Mouse (Mus musculus): Measurements from ENCODE around the gene Cavin1. TPM values are rescaled to one million over a fixed set of nuclear protein-coding genes. Genes with fewer than 3 reads are reported as not detected.

Gene Cavin1
- polyA plus RNA-seq, 1 experiment from 2014 or later: 42.0 TPM

DNA sequence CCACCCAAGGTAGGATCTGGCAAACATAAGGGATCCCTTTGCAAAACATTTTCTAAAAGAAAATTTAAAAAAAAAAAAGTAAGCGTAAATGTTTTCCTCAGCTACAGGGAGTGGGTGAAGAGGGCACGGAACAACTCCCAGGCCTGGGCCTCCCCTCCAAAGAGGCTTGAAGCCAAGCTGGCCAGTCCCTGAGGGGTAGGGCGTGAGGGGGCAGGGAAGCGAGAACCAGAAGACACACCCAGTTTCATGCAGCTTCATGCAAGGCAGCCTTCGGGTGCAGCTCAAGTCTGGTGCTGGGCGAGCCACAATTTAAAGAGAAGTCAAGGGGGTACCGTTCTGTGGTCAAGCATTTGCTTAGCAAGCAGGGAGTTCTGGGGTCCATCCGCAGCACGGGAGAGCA, 7.0 kb downstream of the Cavin1 start:
- H3K27ac ChIP-seq: no peak overlapping the region
- no peak overlapping the region for H3K4me3 ChIP-seq
- H3K27me3 ChIP-seq: peaks cover 67% of the 10 kb centered on the region
- peaks cover 8% of the 10 kb centered on the region for H3K4me1 ChIP-seq (replicated peaks)
- H3K36me3 ChIP-seq: no peaks in the 10 kb centered on the region
- ATAC-seq (ENCODE audit: low FRiP score): no peak
- no peak overlapping the region for H3K9ac ChIP-seq
- no peaks in the 10 kb centered on the region for H3K9me3 ChIP-seq
- WGBS: 81% methylated on average over 9 of the region's 9 CpGs
- H3K4me2 ChIP-seq: no peak overlapping the region

DNA sequence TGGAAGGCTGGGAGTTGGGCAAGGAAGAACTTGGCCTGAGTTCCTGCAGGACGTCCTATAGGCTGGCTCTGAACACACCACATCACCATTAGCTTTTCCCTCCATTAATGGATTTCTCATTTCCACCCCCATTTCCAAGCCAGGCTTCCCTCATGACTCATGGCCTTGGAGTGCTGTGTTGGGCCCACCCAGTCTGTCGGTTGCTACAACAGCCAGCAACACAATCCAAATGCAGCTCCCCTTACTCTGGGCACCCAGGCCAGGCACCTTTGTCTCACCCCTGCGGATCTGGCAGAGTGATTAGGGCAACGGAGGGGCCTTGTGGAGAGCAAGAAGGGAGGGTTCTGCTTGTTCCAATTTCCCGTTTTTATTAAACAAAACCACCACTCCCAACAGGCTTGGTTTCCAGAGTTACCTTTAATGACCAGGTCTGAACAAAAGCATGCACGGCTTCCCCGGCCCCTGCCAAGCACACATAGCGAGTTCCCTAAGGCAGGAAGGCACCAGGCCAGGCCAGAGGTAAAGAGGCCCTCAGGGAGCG, 8.2 kb downstream of the Cavin1 start:
- Histone ChIP-seq H3K4me1 (replicated peaks) (peaks cover 11% of the 10 kb centered on the region), H3K4me3 (no peak overlapping the region), H3K4me2 (no peak overlapping the region), H3K27me3 (peaks cover 67% of the 10 kb centered on the region), H3K9ac (no peak overlapping the region), H3K36me3 (no peaks in the 10 kb centered on the region), H3K9me3 (no peaks in the 10 kb centered on the region), H3K27ac (no peak overlapping the region)
- 71% methylated on average over 9 of the region's 9 CpGs for WGBS
- no peak for ATAC-seq (ENCODE audit: low FRiP score)

DNA sequence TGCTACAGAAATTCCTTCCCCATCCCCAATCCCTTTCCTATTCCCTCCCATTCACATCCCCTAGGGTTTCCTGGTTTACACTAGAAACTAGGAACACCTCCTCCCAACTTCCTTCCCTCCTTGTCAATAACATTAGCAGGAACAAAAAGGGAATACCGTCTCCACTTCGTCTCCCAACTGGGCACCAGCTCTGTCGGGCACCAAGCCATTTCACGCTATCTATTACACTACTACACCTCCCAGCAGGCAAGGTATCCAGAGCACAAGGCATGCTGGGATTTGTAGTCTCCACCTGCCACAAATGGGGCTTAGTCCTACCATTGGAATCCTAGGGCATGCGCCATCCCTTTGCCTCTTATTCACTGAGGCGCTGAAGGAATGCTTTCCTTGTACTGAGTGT, 10.1 kb downstream of the Cavin1 start:
- ATAC-seq (ENCODE audit: low FRiP score): peak; percentile 81
- Histone ChIP-seq H3K4me1 (replicated peaks) (peaks cover 11% of the 10 kb centered on the region), H3K36me3 (no peaks in the 10 kb centered on the region), H3K9ac (no peak overlapping the region), H3K4me2 (peak overlapping the region; percentile 36; the same call in 1 of the 2 replicates), H3K4me3 (no peak overlapping the region), H3K27ac (no peak overlapping the region), H3K9me3 (no peaks in the 10 kb centered on the region), H3K27me3 (peaks cover 53% of the 10 kb centered on the region)
- 9% methylated on average over 6 of the region's 6 CpGs for whole genome bisulfite sequencing

DNA sequence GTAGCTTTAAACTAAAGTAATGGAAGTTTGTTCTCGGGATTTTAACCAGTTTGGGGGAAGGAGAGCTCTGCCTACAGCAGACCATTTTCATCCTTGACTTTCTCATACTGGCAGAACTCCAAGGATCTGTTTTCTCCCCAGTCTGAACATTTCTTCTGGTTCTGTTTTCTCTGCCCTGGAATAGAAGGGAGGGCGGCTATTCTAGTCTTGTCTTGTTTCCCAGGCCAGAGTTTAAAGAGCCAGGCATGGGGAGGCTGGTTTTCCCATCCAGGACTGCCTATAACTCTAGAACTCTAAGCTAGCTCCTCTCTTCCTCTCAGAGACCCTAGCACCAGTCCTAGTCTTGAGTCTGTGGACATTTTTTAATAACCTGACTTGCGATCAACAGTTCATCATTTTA, 10.9 kb downstream of the Cavin1 start:
- H3K27ac ChIP-seq: no peak overlapping the region
- no peaks in the 10 kb centered on the region for H3K36me3 ChIP-seq
- H3K4me1 ChIP-seq (replicated peaks): peaks cover 11% of the 10 kb centered on the region
- WGBS: 32% methylated on average over 3 of the region's 3 CpGs
- no peak for ATAC-seq (ENCODE audit: low FRiP score)
- H3K4me2 ChIP-seq: no peak overlapping the region
- no peak overlapping the region for H3K9ac ChIP-seq
- no peak overlapping the region for H3K4me3 ChIP-seq
- peaks cover 48% of the 10 kb centered on the region for H3K27me3 ChIP-seq
- no peaks in the 10 kb centered on the region for H3K9me3 ChIP-seq

DNA sequence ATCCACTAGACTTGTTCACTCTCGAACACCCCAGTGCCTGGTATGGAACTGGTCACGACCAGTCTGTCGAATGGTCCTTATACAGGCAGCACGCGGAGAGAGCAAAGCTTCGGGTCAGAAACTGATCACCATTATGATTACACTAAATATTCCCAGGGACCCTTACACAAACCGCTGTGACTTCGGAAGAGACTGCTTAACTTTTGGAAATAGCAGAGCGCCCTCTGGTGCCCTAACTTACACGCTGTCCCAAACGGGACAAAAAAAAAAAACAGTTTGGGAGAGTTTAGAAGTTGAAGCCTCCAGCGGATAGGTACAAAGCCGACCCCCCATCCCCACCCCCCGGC, 11.2 kb downstream of the Cavin1 start:
- peaks cover 11% of the 10 kb centered on the region for H3K4me1 ChIP-seq (replicated peaks)
- peak overlapping the region; percentile 48 for H3K4me2 ChIP-seq
- H3K4me3 ChIP-seq: peak overlapping the region; percentile 24
- 4% methylated on average over 14 of the region's 14 CpGs for WGBS
- no peak overlapping the region for H3K27ac ChIP-seq
- H3K9ac ChIP-seq: no peak overlapping the region
- H3K27me3 ChIP-seq: peaks cover 45% of the 10 kb centered on the region
- no peaks in the 10 kb centered on the region for H3K36me3 ChIP-seq
- no peaks in the 10 kb centered on the region for H3K9me3 ChIP-seq
- ATAC-seq (ENCODE audit: low FRiP score): no peak

DNA sequence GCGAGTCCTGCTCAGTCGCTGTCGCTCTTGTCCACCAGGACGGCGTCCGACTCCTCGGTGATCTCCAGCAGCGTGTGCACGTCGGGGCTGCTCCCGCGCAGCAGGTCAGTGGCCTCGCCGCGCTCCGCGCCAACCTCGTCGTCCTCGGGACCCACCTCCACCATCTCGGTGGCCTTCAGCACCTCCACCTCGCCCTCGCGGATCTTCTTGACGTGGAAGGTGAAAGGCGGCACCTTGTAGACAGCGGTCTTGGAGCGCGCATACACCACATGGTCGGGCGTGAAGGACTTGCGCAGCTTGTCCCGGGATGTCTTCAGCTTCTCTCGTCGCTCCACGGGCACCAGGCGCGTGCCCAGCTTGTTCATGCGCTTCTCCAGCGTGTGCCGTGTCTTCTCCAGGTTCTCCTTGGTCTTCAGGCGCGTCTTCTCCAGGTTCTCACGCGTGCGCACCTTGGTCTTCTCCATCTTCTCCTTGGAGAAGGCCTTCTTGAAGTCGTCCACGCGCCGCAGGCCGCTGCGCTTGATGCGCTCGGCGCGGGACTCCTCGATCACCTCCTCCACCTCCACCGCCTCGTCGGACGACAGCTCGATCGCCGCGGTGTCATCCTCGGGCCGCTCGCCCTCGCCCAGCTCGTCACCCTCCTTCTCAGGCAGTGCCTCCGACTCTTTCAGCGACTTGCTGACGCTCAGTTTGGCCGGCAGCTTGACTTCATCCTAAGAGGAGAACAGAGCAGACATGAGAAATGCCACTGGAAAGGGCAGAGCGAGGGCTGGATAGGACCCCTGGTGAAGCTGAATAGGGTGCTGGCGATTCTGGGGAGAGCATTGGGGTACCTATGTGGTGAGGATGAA, 11.8 kb downstream of the Cavin1 start:
- Histone ChIP-seq H3K4me2 (peak overlapping the region; percentile 48), H3K27ac (no peak overlapping the region), H3K9me3 (no peaks in the 10 kb centered on the region), H3K4me1 (replicated peaks) (peaks cover 11% of the 10 kb centered on the region), H3K36me3 (no peaks in the 10 kb centered on the region), H3K9ac (peak overlapping the region; percentile 36), H3K27me3 (peaks cover 39% of the 10 kb centered on the region), H3K4me3 (peak overlapping the region; percentile 24)
- no peak for ATAC-seq (ENCODE audit: low FRiP score)
- 8% methylated on average over 76 of the region's 76 CpGs for WGBS

DNA sequence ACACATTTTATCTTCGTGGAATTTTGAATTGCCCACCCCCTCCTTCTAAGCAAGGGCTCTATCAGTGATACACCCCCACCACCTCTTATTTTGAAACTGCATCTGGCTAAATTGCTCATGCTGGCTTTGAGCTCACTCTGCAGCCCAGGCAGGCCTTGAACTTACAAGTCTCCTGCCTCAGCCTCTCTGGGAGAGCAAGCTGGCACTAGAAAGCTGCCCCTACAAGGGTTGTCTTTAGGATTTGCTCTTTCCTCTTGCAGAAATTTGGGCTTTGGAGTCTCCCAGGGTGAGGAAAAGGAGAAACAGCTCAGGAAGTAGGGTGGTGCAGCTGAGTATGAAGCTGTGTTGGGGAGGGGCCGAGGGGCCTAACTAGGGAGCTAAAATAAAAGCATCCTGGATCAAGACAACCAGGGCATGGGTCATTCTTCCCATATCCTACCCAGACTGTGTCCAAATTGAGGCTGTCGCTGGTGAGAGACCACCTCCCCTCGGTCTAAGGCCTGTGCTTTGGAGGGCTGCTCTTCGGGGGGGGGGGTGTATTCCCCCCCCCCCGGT, 12.7 kb downstream of the Cavin1 start:
- Histone ChIP-seq H3K4me2 (no peak overlapping the region), H3K27me3 (peaks cover 33% of the 10 kb centered on the region), H3K9ac (no peak overlapping the region), H3K9me3 (no peaks in the 10 kb centered on the region), H3K4me3 (no peak overlapping the region), H3K4me1 (replicated peaks) (peaks cover 11% of the 10 kb centered on the region), H3K36me3 (no peaks in the 10 kb centered on the region), H3K27ac (no peak overlapping the region)
- WGBS: 34% methylated on average over 6 of the region's 6 CpGs
- ATAC-seq (ENCODE audit: low FRiP score): no peak

DNA sequence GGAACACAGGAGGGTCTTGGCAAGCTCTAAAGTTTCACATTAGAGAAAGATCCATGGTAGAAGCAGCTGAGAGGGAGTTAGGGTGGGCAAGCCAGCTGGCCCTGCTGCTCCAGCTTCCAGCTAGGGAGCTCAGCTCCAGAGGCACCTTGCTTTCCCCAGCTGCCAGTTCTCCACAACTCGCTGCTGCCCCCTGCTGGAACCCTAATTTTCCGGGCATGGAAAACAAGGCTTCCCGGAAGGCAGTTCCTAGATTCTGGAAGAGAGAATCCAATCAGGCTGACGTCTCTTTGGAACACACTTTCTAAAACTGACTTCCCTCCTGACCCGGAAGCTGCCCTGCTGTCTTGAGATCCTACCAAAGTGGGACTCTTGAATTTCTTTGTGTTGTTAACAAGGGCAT, 13.4 kb downstream of the Cavin1 start:
- Histone ChIP-seq H3K4me2 (no peak overlapping the region), H3K27ac (no peak overlapping the region), H3K4me3 (no peak overlapping the region), H3K27me3 (peaks cover 33% of the 10 kb centered on the region), H3K36me3 (no peaks in the 10 kb centered on the region), H3K9ac (no peak overlapping the region), H3K9me3 (no peaks in the 10 kb centered on the region), H3K4me1 (replicated peaks) (peaks cover 12% of the 10 kb centered on the region)
- 5% methylated on average over 5 of the region's 5 CpGs for WGBS
- no peak for ATAC-seq (ENCODE audit: low FRiP score)

DNA sequence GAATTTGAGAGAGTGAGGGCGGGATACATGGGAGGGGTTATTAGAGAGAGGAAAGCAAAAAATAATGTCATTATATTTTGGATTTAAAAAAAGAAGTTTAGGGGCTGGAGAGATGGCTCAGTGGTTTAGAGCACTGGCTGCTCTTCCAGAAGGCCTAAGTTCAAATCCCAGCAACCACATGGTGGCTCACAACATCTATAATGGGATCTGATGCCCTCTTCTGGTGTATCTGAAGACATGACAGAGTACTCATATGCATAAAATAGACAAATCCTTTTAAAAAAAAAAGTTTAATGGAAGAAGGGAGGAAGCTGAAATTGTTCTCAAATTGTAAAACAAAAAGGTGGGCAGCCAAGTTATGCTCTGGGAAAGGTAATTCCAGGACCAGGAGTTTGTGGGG, 21.1 kb downstream of the Cavin1 start:
- ATAC-seq (ENCODE audit: low FRiP score): no peak
- H3K4me2 ChIP-seq: no peak overlapping the region
- H3K9ac ChIP-seq: no peak overlapping the region
- no peaks in the 10 kb centered on the region for H3K9me3 ChIP-seq
- WGBS: 100% methylated on average over 1 of the region's 1 CpGs
- no peak overlapping the region for H3K27ac ChIP-seq
- H3K36me3 ChIP-seq: no peaks in the 10 kb centered on the region
- no peak overlapping the region for H3K4me3 ChIP-seq
- H3K27me3 ChIP-seq: no peaks in the 10 kb centered on the region
- peaks cover 6% of the 10 kb centered on the region; the same call in 1 of the 2 replicates for H3K4me1 ChIP-seq (replicated peaks)

DNA sequence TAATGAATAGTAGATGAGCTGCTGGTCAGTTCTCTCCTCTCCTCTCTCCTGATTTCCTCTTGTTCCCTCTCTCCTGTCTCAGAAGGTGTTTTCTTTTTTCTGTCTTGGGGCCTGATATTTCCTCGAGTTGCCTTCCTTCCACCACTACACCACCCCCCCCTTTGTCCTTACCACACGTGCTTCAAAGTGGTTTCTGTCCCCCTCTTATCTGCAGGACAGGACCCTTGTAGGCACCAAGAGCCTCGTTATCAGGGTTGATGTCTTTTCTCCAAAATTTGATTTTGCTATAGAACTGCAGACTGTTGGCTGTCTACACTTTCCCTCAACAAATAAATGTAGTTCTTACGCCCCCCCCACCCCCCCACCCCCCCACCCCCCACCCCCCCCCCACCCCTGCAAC, 22.4 kb downstream of the Cavin1 start:
- no peak overlapping the region for H3K4me3 ChIP-seq

DNA sequence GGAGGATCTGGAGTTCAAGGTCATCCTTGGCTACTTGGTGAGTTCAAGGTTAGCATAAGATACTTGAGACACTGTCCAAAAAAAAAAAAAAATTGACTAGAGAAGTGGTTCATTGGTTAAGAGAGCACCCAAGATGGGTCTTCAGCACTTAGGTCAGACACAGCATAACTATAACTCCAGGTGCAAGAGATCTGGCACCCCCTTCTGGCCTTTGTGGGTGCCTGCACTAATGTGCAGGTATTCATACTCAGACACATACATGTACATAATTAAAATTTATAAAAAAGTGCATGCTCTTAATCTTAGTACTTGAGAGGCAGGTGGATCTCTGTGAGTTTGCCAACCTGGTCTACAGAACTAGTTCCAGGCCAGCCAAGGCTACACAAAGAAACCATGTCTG, 23.1 kb downstream of the Cavin1 start:
- Histone ChIP-seq H3K4me3 (no peak overlapping the region), H3K27ac (no peak overlapping the region), H3K9me3 (no peaks in the 10 kb centered on the region), H3K27me3 (no peaks in the 10 kb centered on the region), H3K4me2 (no peak overlapping the region), H3K4me1 (replicated peaks) (peaks cover 6% of the 10 kb centered on the region; the same call in 1 of the 2 replicates), H3K9ac (no peak overlapping the region), H3K36me3 (no peaks in the 10 kb centered on the region)
- no peak for ATAC-seq (ENCODE audit: low FRiP score)

More for the DNA sequence above, 22.4 kb downstream of the Cavin1 start:
- Histone ChIP-seq H3K27ac (no peak overlapping the region), H3K36me3 (no peaks in the 10 kb centered on the region), H3K27me3 (no peaks in the 10 kb centered on the region), H3K9me3 (no peaks in the 10 kb centered on the region), H3K9ac (no peak overlapping the region), H3K4me1 (replicated peaks) (peaks cover 6% of the 10 kb centered on the region; the same call in 1 of the 2 replicates), H3K4me2 (no peak overlapping the region)
- ATAC-seq (ENCODE audit: low FRiP score): no peak
- 61% methylated on average over 4 of the region's 4 CpGs for WGBS

DNA sequence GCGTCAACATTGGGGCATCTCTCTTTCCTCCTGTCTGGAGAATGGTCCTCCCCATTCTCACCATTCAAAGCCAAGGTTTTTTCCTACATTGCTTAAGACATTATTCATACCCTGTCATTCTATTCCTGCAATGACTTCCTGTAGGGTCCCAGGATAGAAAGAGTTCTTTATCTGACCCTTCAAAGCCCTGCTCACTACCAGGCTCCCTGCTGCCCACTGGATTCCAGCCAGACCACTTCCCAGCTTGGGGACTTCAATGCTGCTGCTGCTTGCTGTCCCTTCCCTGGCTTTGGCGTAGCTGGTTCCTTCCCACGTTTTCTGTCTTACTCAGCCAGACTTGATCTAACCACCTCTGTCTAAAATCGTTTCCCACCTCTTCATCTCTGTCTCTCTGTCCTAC, 23.8 kb downstream of the Cavin1 start:
- no peak overlapping the region for H3K4me3 ChIP-seq
- H3K4me2 ChIP-seq: no peak overlapping the region
- ATAC-seq (ENCODE audit: low FRiP score): no peak
- 42% methylated on average over 4 of the region's 4 CpGs for WGBS
- no peaks in the 10 kb centered on the region for H3K9me3 ChIP-seq
- 0 out of 2 replicates have a peak, but pooled peaks cover 3% of the 10 kb centered on the region for H3K27me3 ChIP-seq
- no peak overlapping the region for H3K27ac ChIP-seq
- H3K4me1 ChIP-seq (replicated peaks): peaks cover 3% of the 10 kb centered on the region; the same call in 1 of the 2 replicates
- no peaks in the 10 kb centered on the region for H3K36me3 ChIP-seq
- H3K9ac ChIP-seq: no peak overlapping the region

DNA sequence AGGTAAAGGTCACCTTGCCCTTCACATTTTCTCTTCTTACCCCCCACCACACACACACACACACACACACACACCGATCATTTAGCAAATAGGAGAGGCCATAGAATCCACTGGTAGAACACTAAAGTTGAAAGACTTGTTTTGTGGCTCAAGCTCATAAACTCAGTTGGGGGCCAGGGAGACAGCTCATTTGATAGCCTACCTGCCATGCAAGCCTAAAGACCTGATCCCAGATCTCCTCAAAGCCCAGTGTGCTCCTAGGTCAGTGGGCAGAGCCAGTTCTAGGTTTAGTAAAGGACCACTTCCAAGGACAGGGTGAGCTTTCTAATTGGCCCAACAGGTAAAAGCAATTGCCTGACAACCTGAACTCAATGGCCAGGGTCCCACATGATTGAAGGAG, 28.3 kb downstream of the Cavin1 start:
- 100% methylated on average over 1 of the region's 1 CpGs for WGBS
- no peak overlapping the region for H3K9ac ChIP-seq
- no peak overlapping the region for H3K4me2 ChIP-seq
- H3K27me3 ChIP-seq: 0 out of 2 replicates have a peak, but pooled peaks cover 3% of the 10 kb centered on the region
- no peaks in the 10 kb centered on the region for H3K36me3 ChIP-seq
- no peak overlapping the region for H3K27ac ChIP-seq
- no peaks in the 10 kb centered on the region for H3K9me3 ChIP-seq
- H3K4me3 ChIP-seq: no peak overlapping the region
- peaks cover 19% of the 10 kb centered on the region for H3K4me1 ChIP-seq (replicated peaks)
- ATAC-seq (ENCODE audit: low FRiP score): no peak

Measured in hindbrain, embryonic 13.5 days (tissue).